ENCODE assay signal across 8 mouse cellular contexts in genomic region chr9:96728338-96729162, GRCm38 (mm10). TPM values are rescaled to one million over a fixed set of nuclear protein-coding genes. Genes with fewer than 3 reads are reported as not detected.
DNase-seq lines count a peak whose midpoint lies in the region; ATAC-seq and TF ChIP-seq lines count a peak whose summit lies in the region.

No protein-coding gene starts in this region.

- TF ChIP-seq CTCF in embryonic fibroblast, embryonic 13.5 days (IDR thresholded peaks at IDR 0.05; ENCODE audit: borderline replicate concordance, insufficient read depth, low read length): no peak

- 67% methylated on average over 16 of the region's 16 CpGs for whole genome bisulfite sequencing in heart, embryonic 13.5 days
- 43% methylated on average over 16 of the region's 16 CpGs for WGBS in lung, embryonic 16.5 days

- DNase-seq in heart, postnatal 4 days: no peak
- DNase-seq in A20 (ENCODE audit: low read depth, low spot score): peak; percentile 83
- DNase-seq in B cell, adult 2 months: no peak
- DNase-seq in cerebellum, postnatal 4 days (ENCODE audit: low spot score in 2 of 2): no peak
- no peak for DNase-seq in embryo, embryonic 10.5 days (ENCODE audit: low spot score)

- TF ChIP-seq POLR2A in embryonic fibroblast, embryonic 13.5 days (IDR thresholded peaks at IDR 0.05; ENCODE audit: low read depth, low read length): no peak

- H3K27ac ChIP-seq in heart, embryonic 13.5 days (replicated peaks): peak overlapping the region; percentile 87
- H3K27ac ChIP-seq in embryonic fibroblast, embryonic 13.5 days (ENCODE audit: insufficient read depth, low read length): 0 out of 2 replicates have a peak overlapping the region, but pooled peaks have one; percentile 6
- peak overlapping the region; percentile 95 for H3K27ac ChIP-seq in lung, embryonic 16.5 days (ENCODE audit: low read length)

- no peaks in the 10 kb centered on the region for H3K27me3 ChIP-seq in heart, embryonic 13.5 days (replicated peaks)
- no peaks in the 10 kb centered on the region for H3K27me3 ChIP-seq in lung, embryonic 16.5 days (ENCODE audit: control insufficient read depth, insufficient read depth, low read depth, low read length)

- no peak overlapping the region for H3K4me3 ChIP-seq in heart, embryonic 13.5 days
- H3K4me3 ChIP-seq in embryonic fibroblast, embryonic 13.5 days (ENCODE audit: insufficient read depth, low read length): no peak overlapping the region
- H3K4me3 ChIP-seq in lung, embryonic 16.5 days (ENCODE audit: low read length): no peak overlapping the region

- H3K4me2 ChIP-seq in heart, embryonic 13.5 days: no peak overlapping the region
- H3K4me2 ChIP-seq in lung, embryonic 16.5 days (ENCODE audit: low read depth, low read length): peak overlapping the region; percentile 3; the same call in 1 of the 2 replicates

- no peaks in the 10 kb centered on the region for H3K9me3 ChIP-seq in heart, embryonic 13.5 days
- H3K9me3 ChIP-seq in lung, embryonic 16.5 days (ENCODE audit: control insufficient read depth, low read length): no peaks in the 10 kb centered on the region

- peak overlapping the region; percentile 56 for H3K9ac ChIP-seq in heart, embryonic 13.5 days
- H3K9ac ChIP-seq in lung, embryonic 16.5 days (ENCODE audit: low read length): no peak overlapping the region

- no peak for ATAC-seq in heart, embryonic 13.5 days (ENCODE audit: extremely low read depth, insufficient number of reproducible peaks, low FRiP score, low TSS enrichment)
- peak; percentile 73 for ATAC-seq in lung, embryonic 16.5 days (ENCODE audit: low read depth)

- peaks cover 80% of the 10 kb centered on the region for H3K4me1 ChIP-seq in heart, embryonic 13.5 days
- peaks cover 10% of the 10 kb centered on the region for H3K4me1 ChIP-seq in embryonic fibroblast, embryonic 13.5 days (ENCODE audit: control insufficient read depth, insufficient read depth, low read length)
- peaks cover 51% of the 10 kb centered on the region for H3K4me1 ChIP-seq in lung, embryonic 16.5 days (replicated peaks; ENCODE audit: control insufficient read depth, insufficient read depth, low read length)

- no peaks in the 10 kb centered on the region for H3K36me3 ChIP-seq in heart, embryonic 13.5 days
- H3K36me3 ChIP-seq in lung, embryonic 16.5 days (ENCODE audit: control insufficient read depth, insufficient read depth, low read length): no peaks in the 10 kb centered on the region

RNA-seq across cellular contexts. Expression of gene Zbtb38, which starts 24.1 kb away (rescaled TPM):
- polyA plus RNA-seq in heart, embryonic 13.5 days (2015; fragmentation: Nextera tagmentation; extraction: Ambion mirVana): 27.1 and 31.3 TPM in 2 replicates
- 10 to 100 TPM; 34.6 to 35.2 TPM for total RNA-seq in heart, postnatal 4 days (2021)
- 33.6 and 47.0 TPM in 2 replicates for polyA plus RNA-seq in embryonic fibroblast, embryonic 13.5 days (2011; ENCODE audit: insufficient read length, low read depth, missing spikeins)
- polyA plus RNA-seq in lung, embryonic 16.5 days (2015; fragmentation: Nextera tagmentation; extraction: Ambion mirVana): 27.2 and 29.2 TPM in 2 replicates

Comparison
In these comparisons a context has a peak if more than half of its experiments do, and no peak if none do; other contexts are left out.
1. H3K27ac ChIP-seq: peak in every context shown above with its lines; median percentile 95 in lung, embryonic 16.5 days; 87 in heart, embryonic 13.5 days; 6 in embryonic fibroblast, embryonic 13.5 days.